Mouse (Mus musculus) thymus, adult 2 months (tissue): Measurements from ENCODE around the gene Tcea2. TPM values are rescaled to one million over a fixed set of nuclear protein-coding genes. Genes with fewer than 3 reads are reported as not detected.

Source experiments
- DNase-seq: peaks from one replicate; pipeline ENCODE4 v3.0.0; 2021
- H3K27ac ChIP-seq: fragments of 200-500 bp; 2 replicates; pipeline ENCODE4 v1.5.1; 2012; ENCODE audit warnings: low read length, control low read depth; ENCODE audit not compliant: control insufficient read depth, insufficient read depth
- H3K27me3 ChIP-seq: fragments of 200-500 bp; 2 replicates; pipeline ENCODE4 v1.6.1; 2012; ENCODE audit warnings: mild to moderate bottlenecking, low read length, moderate library complexity, mixed read lengths; ENCODE audit not compliant: control insufficient read depth, insufficient read depth
- H3K36me3 ChIP-seq: fragments of 200-500 bp; 2 replicates; pipeline ENCODE4 v1.6.1; 2012; ENCODE audit warnings: mild to moderate bottlenecking, low read length, moderate library complexity; ENCODE audit not compliant: control insufficient read depth, insufficient read depth
- H3K4me1 ChIP-seq: fragments of 200-500 bp; replicated peaks from 2 replicates; pipeline ENCODE4 v1.6.1; 2012; ENCODE audit warnings: low read length; ENCODE audit not compliant: control insufficient read depth, insufficient read depth
- H3K4me3 ChIP-seq: fragments of 200-500 bp; 2 replicates; pipeline ENCODE4 v1.5.1; 2012; ENCODE audit warnings: mild to moderate bottlenecking, low read length, control low read depth, moderate library complexity; ENCODE audit not compliant: control insufficient read depth, insufficient read depth
- CTCF ChIP-seq: fragments of 200-500 bp; IDR thresholded peaks from 2 replicates; pipeline ENCODE4 v1.5.1; 2012; ENCODE audit warnings: mild to moderate bottlenecking, control low read depth, low read length, moderate library complexity, borderline replicate concordance; ENCODE audit not compliant: control insufficient read depth, poor library complexity, insufficient read depth; ENCODE audit errors: extremely low read depth
- POLR2A ChIP-seq: fragments of 200-500 bp; IDR thresholded peaks from 2 replicates; pipeline ENCODE4 v1.6.1; 2012; ENCODE audit warnings: mild to moderate bottlenecking, low read length, control low read depth, moderate library complexity; ENCODE audit not compliant: control insufficient read depth, poor library complexity, insufficient read depth; ENCODE audit errors: extremely low read depth
- WGBS: fragments of 180-500 bp; shearing (Covaris S2); methylation state at CpG from one replicate; pipeline ENCODE4 v1.1.7; 2018; 5-methylcytosine and 5-hydroxymethylcytosine counted together
- polyA plus RNA-seq: library from polyadenylated mRNA; depleted of rRNA; stranded (reverse); fragments of >200 nt; gene quantifications from 2 replicates; pipeline ENCODE4 v1.2.3, GENCODE M21; 2012

Gene Tcea2
- polyA plus RNA-seq, 1 experiment: 13.8 TPM

- H3K27me3 ChIP-seq: no peaks in the 10 kb centered on the region
- 84% methylated on average over 10 of the region's 10 CpGs for WGBS
- no peak for DNase-seq
- H3K4me3 ChIP-seq: no peak overlapping the region
- peaks cover 35% of the 10 kb centered on the region for H3K4me1 ChIP-seq
- H3K36me3 ChIP-seq: 0 out of 2 replicates have a peak, but pooled peaks cover 5% of the 10 kb centered on the region
- TF ChIP-seq CTCF (no peak), POLR2A (no peak)
- H3K27ac ChIP-seq: no peak overlapping the region
Observed at GRCm38 (mm10) chr2:181689466-181690160, 9.5 kb downstream of the Tcea2 start.

GRCm38 (mm10) chr2:181691083-181691482, 11.0 kb downstream of the Tcea2 start:
- TF ChIP-seq CTCF (no peak), POLR2A (no peak)
- no peak for DNase-seq
- no peak overlapping the region for H3K27ac ChIP-seq
- H3K36me3 ChIP-seq: 0 out of 2 replicates have a peak, but pooled peaks cover 5% of the 10 kb centered on the region
- H3K4me1 ChIP-seq: peaks cover 36% of the 10 kb centered on the region
- H3K4me3 ChIP-seq: no peak overlapping the region
- no peaks in the 10 kb centered on the region for H3K27me3 ChIP-seq
- WGBS: 82% methylated on average over 6 of the region's 6 CpGs

GRCm38 (mm10) chr2:181691571-181691970, 11.5 kb downstream of the Tcea2 start:
- H3K4me1 ChIP-seq: peaks cover 36% of the 10 kb centered on the region
- TF ChIP-seq CTCF: no peak
- TF ChIP-seq POLR2A: no peak
- peak; percentile 49 for DNase-seq
- peak overlapping the region; percentile 20 for H3K4me3 ChIP-seq
- no peak overlapping the region; the same call in 1 of the 2 replicates for H3K27ac ChIP-seq
- 0 out of 2 replicates have a peak, but pooled peaks cover 5% of the 10 kb centered on the region for H3K36me3 ChIP-seq
- 13% methylated on average over 4 of the region's 4 CpGs for WGBS
- no peaks in the 10 kb centered on the region for H3K27me3 ChIP-seq

- no peak for DNase-seq
- Histone ChIP-seq H3K27ac (no peak overlapping the region), H3K36me3 (0 out of 2 replicates have a peak, but pooled peaks cover 5% of the 10 kb centered on the region), H3K27me3 (no peaks in the 10 kb centered on the region), H3K4me1 (peaks cover 36% of the 10 kb centered on the region), H3K4me3 (peak overlapping the region; percentile 77; the same call in 1 of the 2 replicates)
- TF ChIP-seq CTCF (no peak), POLR2A (no peak)
- 70% methylated on average over 3 of the region's 3 CpGs for WGBS
Observed at GRCm38 (mm10) chr2:181692304-181692703, 12.2 kb downstream of the Tcea2 start.

- H3K36me3 ChIP-seq: 0 out of 2 replicates have a peak, but pooled peaks cover 5% of the 10 kb centered on the region
- under 1% methylated on average over 73 of the region's 75 CpGs for WGBS
- peak within 1 kb of the TSS; percentile 36; the same call in 1 of the 2 replicates for H3K27ac ChIP-seq
- H3K4me3 ChIP-seq: peak within 1 kb of the TSS; percentile 77
- H3K4me1 ChIP-seq: peaks cover 36% of the 10 kb centered on the region
- TF ChIP-seq CTCF: no peak; the same call in 1 of the 2 replicates
- peak; percentile 87 for TF ChIP-seq POLR2A
- no peaks in the 10 kb centered on the region for H3K27me3 ChIP-seq
- DNase-seq: peak; percentile 90
Observed at GRCm38 (mm10) chr2:181693339-181694280, 13.5 kb downstream of the Tcea2 start, which contains the start of gene Rgs19. Gene Rgs19 (minus strand): TSS chr2:181693977.

GRCm38 (mm10) chr2:181694581-181694980, 14.5 kb downstream of the Tcea2 start:
- no peak for DNase-seq
- Histone ChIP-seq H3K36me3 (no peaks in the 10 kb centered on the region), H3K4me1 (peaks cover 36% of the 10 kb centered on the region), H3K27me3 (no peaks in the 10 kb centered on the region), H3K4me3 (no peak overlapping the region), H3K27ac (no peak overlapping the region)
- TF ChIP-seq POLR2A (no peak), CTCF (no peak)
- 76% methylated on average over 3 of the region's 3 CpGs for WGBS
